Mouse (Mus musculus): ENCODE results near the gene Pdcd11.

- TF ChIP-seq GATA1 (IDR thresholded peaks at IDR 0.05; ENCODE audit: borderline replicate concordance, low read length), result no peak
- TF ChIP-seq FLI1 (IDR thresholded peaks at IDR 0.05; ENCODE audit: low read length), result no peak
Measured at GRCm38 (mm10) chr19:47135568-47135967, 45.0 kb downstream of the Pdcd11 start.
